Mouse (Mus musculus): ENCODE measurements at regions not wholly inside any gene's neighbourhood (a gene's known extent, or its start where the extent isn't known, plus 50 kb on each side); places are given as distances from the start of the nearest gene placed in this dataset.

- TF ChIP-seq CTCF (IDR thresholded peaks at IDR 0.05; ENCODE audit: low read depth, low read length) = no peak
- no peak for TF ChIP-seq POLR2A (IDR thresholded peaks at IDR 0.05; ENCODE audit: extremely low read depth, insufficient read depth, low read length)
Observed at GRCm38 (mm10) chr3:19044566-19044965, 583.9 kb downstream of the 1700064H15Rik start.
